In the genomic region with DNA sequence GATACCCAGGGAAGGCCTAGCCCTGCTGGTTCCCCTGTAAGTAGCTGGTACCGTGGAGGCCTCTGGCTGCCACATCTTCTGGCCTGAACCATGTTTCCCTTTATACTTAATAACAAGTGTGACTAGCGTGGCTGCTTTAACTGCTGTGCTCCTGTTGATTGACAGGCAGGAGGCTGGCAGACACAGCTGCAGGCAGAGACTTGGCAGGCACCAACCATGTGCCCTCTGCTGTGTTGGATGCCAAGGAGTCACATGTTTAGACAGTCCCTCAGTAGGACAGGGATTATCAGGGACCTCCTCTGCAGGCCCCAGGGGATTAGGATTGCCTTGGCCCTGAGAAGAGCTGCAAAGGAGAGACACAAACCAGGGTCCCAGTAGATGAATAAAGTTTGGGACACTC, we compare ENCODE assay signal across 9 mouse cellular contexts. TPM values are rescaled to one million over a fixed set of nuclear protein-coding genes. Genes with fewer than 3 reads are reported as not detected.
DNase-seq lines count a peak whose midpoint lies in the region; ATAC-seq lines count a peak whose summit lies in the region.
"Had no signal": no experiment of that assay in that cellular context is flagged by ENCODE, and none has a peak within 500 bp of the region (broad histone marks: within the 10 kb centered on the region; RNA-seq: fewer than 3 reads in every experiment).

No protein-coding gene starts in this region.

- DNase-seq in heart, adult 8-10 months (ENCODE audit: low spot score) = peak; percentile 52
- no peak for DNase-seq in heart, postnatal 25 days (ENCODE audit: low spot score)
- DNase-seq in right cerebral cortex, adult 18-20 months = peak; percentile 16
- no peak for DNase-seq in right cerebral cortex, postnatal 25 days
- DNase-seq in urinary bladder, postnatal 4 days (ENCODE audit: low spot score in 2 of 2) = no peak
- DNase-seq in lung, postnatal 25 days (ENCODE audit: low spot score) = no peak
- no peak for DNase-seq in testis, postnatal 10 days (ENCODE audit: low spot score)

- H3K9me3 ChIP-seq in heart, embryonic 16.5 days (replicated peaks; ENCODE audit: control insufficient read depth, low read length) = peaks cover 4% of the 10 kb centered on the region

- peak; percentile 92 for ATAC-seq in heart, embryonic 16.5 days (replicated peaks; ENCODE audit: extremely low read depth, insufficient read depth, low FRiP score)

- no peaks in the 10 kb centered on the region for H3K36me3 ChIP-seq in heart, embryonic 16.5 days (ENCODE audit: control insufficient read depth, insufficient read depth)

- no peak overlapping the region for H3K9ac ChIP-seq in heart, embryonic 16.5 days (ENCODE audit: low read length)

- no peaks in the 10 kb centered on the region for H3K27me3 ChIP-seq in heart, embryonic 16.5 days (ENCODE audit: control insufficient read depth, insufficient read depth, low read length)

- H3K4me1 ChIP-seq in heart, embryonic 16.5 days (ENCODE audit: control insufficient read depth, insufficient read depth, low read length) = peaks cover 4% of the 10 kb centered on the region; the same call in 1 of the 2 replicates

- intact Hi-C loops in heart, postnatal 25 days (cut with DNase I) = loop anchor here (10.0 kb wide), 1 partner anchor 234 kb away; no protein-coding TSS in a partner anchor

- no peak overlapping the region for H3K4me2 ChIP-seq in heart, embryonic 16.5 days (ENCODE audit: low read depth, low read length)

- 51% methylated on average over 2 of the region's 2 CpGs for WGBS in heart, embryonic 16.5 days

- no peak overlapping the region for H3K4me3 ChIP-seq in heart, embryonic 16.5 days (ENCODE audit: low read length)

- H3K27ac ChIP-seq in heart, embryonic 16.5 days (ENCODE audit: low read length) = no peak overlapping the region

RNA-seq across cellular contexts. Expression of gene Plet1, which starts 53.6 kb away (rescaled TPM):
- total RNA-seq in heart, adult 8-10 months (2022) = 1 to 10 TPM in 3 of 4 experiments, under 1 TPM in 1; 0.87 to 2.5 (median 1.8) TPM
- total RNA-seq in heart, postnatal 25 days (2021) = 1 to 10 TPM; 1.6 to 2.2 TPM
- polyA plus RNA-seq in heart, embryonic 16.5 days (2015; fragmentation: Nextera tagmentation; extraction: Ambion mirVana) = 1.1 and 1.7 TPM in 2 replicates
- total RNA-seq: left cerebral cortex, postnatal 14 days had no signal

Comparison
In these comparisons a context has a peak if more than half of its experiments do, and no peak if none do; other contexts are left out.
1. DNase-seq: peak in heart, adult 8-10 months (single experiment) and right cerebral cortex, adult 18-20 months (single experiment); none in heart, postnatal 25 days (single experiment), right cerebral cortex, postnatal 25 days (single experiment), urinary bladder, postnatal 4 days (0 of 2), lung, postnatal 25 days (single experiment) and testis, postnatal 10 days (single experiment).